Mouse (Mus musculus) brain, embryonic 14.5 days (tissue): ENCODE measurements at regions not wholly inside any gene's neighbourhood (a gene's known extent, or its start where the extent isn't known, plus 50 kb on each side); places are given as distances from the start of the nearest gene placed in this dataset.

Experiments
- CTCF ChIP-seq: fragments of 200-500 bp; IDR thresholded peaks from 2 replicates; pipeline ENCODE4 v1.5.1; 2012; ENCODE audit warnings: inconsistent platforms, mild to moderate bottlenecking, moderate library complexity, borderline replicate concordance; ENCODE audit not compliant: insufficient read depth, insufficient read length; ENCODE audit errors: extremely low read depth
- POLR2A ChIP-seq: fragments of 200-500 bp; IDR thresholded peaks from 2 replicates; pipeline ENCODE4 v1.6.1; 2012; ENCODE audit warnings: mild to moderate bottlenecking, inconsistent platforms, borderline replicate concordance; ENCODE audit not compliant: poor library complexity, insufficient read depth, insufficient read length, severe bottlenecking; ENCODE audit errors: extremely low read depth

- no peak for TF ChIP-seq CTCF
- no peak for TF ChIP-seq POLR2A
Measured at GRCm38 (mm10) chr15:16311956-16312646, 416.5 kb upstream of the Cdh9 start.
